Mouse (Mus musculus) left cerebral cortex, postnatal 14 days (tissue): ENCODE measurements around the gene Mrgprg. TPM values are rescaled to one million over a fixed set of nuclear protein-coding genes. Genes with fewer than 3 reads are reported as not detected.

ENCODE experiments used
- DNase-seq, 2 experiments: peaks; one replicate each; pipeline ENCODE4 v3.0.0; 2021 to 2022; ENCODE audit warnings: low spot score in 2 of 2, mixed read lengths in 1 of 2
- intact Hi-C: fragments of 180-260 bp; cut with DNase I; formaldehyde crosslinking; loops from one replicate; pipeline ENCODE4 v1.15.1; 2025
- total RNA-seq, 2 experiments: library from RNA; stranded (reverse); gene quantifications; 2 replicates each; pipeline ENCODE4 v1.2.3; 2021

Mrgprg gene
- total RNA-seq, 2 experiments from 2014 or later: not detected

DNA sequence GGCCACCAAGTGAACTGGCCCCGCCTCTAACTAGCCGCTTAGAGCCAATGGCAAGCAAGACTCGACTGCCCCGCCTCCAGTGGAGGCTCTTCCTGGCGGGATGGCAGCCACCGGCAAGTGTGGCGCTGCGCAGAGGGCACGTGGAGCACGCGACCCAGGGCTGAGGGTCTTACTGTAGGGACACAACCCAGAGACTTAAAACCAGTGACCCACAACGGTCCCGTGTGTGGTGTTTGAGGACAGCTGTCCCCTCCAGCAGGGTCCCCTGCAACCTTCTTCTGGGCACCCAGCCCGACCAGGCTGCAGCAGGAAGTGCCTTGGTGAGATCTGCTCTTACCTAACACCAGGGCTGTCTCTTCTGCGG, 9.8 kb downstream of the Mrgprg start:
- DNase-seq: peak; percentile 61 to 72
- intact Hi-C loops: loop anchor here (10.0 kb wide), 1 partner anchor 282 kb away; the partner anchor contains the start of gene Slc22a18

GRCm38 (mm10) chr7:143756125-143757026, 10.4 kb downstream of the Mrgprg start, which contains the start of gene Osbpl5:
Gene Osbpl5, minus strand, starts transcription at chr7:143756985.
- peak; percentile 17 to 69 for DNase-seq
- intact Hi-C loops: loop anchor here (10.0 kb wide), 1 partner anchor 282 kb away; the partner anchor contains the start of gene Slc22a18

DNA sequence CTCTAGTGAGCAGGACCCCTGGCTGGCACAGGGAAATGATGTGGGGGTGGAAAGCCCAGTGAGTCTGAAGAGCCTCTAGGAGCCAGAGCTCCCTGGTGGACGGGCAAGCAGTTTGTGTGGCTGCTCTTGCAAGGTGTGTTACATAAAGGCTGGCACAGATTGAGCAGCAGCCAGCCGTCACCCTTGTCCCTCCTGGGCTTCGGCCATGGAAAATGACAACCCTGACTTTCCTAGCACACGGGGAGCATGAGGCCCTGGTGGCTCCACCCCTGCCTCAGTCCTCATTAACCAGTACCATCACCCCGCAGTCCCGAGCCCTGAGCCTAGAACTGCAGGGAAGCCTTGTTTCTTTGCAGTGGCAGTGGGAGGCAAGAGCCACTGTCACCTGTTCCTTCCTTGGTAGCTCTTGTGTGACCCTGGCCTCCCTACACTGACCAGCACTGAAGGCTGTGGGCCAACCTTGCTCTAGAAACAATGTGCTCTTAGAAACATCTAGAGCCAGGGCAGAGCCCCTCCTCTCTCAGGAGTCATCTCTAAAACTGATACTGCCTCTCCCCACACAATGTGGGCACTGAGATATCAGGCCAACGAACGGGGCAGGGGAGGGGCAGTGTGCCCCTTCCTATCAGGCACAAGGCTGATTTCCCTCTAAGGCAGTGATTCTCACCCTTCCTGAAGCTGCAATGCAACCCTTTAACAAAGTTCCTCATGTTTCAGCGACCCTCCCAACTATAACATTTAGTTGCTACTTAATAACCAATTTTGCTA, 11.3 kb downstream of the Mrgprg start:
- no peak for DNase-seq
- intact Hi-C loops: loop anchor here (10.0 kb wide), 1 partner anchor 281 kb away; the partner anchor contains the start of gene Slc22a18

DNA sequence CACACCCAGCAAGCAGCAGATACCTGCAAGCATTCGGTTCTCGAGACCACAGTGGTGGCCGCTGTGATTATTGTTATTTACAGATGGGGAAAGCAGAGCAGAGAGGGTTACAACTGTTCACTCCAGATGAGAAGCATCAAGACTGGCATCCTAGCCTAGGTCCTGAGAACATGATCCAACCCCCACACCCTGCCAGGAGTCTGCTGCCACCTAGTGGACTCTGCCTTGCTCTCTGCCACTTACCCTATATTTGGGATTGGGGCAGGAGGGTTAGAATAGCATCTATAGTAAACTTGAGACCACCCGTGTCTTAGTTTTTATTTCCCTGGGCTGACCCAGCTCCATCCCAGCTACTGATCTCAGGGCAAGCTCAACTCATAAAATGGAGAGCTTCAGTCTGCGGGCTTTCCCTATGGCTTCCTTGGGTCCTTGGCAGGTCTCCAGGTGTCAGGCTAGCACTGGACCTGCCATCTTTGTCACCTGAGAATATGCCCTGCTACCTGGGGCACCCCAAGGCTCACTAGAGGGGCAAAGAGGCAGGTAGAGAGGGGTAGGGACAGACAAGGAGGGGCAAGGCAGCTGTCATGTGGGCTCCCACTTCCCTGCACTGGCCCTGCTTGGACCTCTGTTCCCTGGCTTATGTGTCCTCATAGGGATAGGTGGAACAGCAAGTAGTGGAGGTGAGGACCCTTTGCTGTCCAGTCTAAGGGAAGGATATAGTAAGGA, 12.6 kb downstream of the Mrgprg start:
- DNase-seq: peak; percentile 48 to 56
- intact Hi-C loops: loop anchor here (10.0 kb wide), 1 partner anchor 279 kb away; the partner anchor contains the start of gene Slc22a18

GRCm38 (mm10) chr7:143752606-143753005, 14.2 kb downstream of the Mrgprg start:
- intact Hi-C loops: loop anchor here (10.0 kb wide), 1 partner anchor 278 kb away; the partner anchor contains the start of gene Slc22a18
- DNase-seq: no peak

GRCm38 (mm10) chr7:143752056-143752455, 14.7 kb downstream of the Mrgprg start:
- intact Hi-C loops: loop anchor here (10.0 kb wide), 1 partner anchor 277 kb away; the partner anchor contains the start of gene Slc22a18

DNA sequence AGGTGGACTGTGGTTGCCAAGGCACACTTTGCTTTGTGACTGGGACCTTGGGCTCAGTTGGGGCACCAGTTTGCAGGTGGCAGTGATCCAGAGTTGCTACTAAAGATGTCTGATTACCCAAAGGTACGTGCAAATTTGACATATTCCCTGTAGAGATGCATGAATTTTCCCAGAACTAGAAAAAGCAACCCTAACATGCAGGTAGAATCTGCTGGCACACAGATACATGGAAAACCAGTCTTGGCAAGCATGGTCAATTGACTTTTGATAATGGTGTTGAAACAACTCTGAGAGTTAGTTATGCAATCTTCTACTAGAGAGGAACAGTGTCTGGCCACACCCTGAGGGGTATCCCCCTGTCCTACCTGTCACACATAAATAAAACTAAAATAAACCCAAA, 15.4 kb downstream of the Mrgprg start:
- DNase-seq: no peak
- intact Hi-C loops: loop anchor here (10.0 kb wide), 1 partner anchor 277 kb away; the partner anchor contains the start of gene Slc22a18

More at GRCm38 (mm10) chr7:143752056-143752455, 14.7 kb downstream of the Mrgprg start:
- no peak for DNase-seq

DNA sequence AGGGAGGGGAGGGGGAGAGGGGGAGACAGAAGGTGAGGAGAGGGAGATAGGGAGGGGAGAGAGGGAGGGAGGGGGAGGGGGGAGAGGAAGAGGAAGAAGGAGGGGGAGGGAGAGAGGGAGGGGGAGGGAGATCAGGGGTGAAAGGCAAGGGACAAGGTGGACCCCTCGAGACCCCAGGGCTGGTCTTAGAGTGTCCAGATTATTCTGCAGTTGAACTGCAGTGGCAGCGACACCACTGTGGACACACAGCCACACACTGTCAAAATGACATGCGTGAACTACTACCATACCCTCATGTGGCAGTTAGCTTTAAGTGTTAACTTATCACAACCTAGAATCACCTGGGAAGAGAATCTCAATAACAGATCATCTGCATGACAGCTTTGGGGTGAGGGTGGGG, 17.7 kb downstream of the Mrgprg start:
- no peak for DNase-seq
- intact Hi-C loops: loop anchor here (2.0 to 10.0 kb wide), 2 partner anchors 42 to 594 kb away; no protein-coding TSS in a partner anchor

GRCm38 (mm10) chr7:143748041-143748868, 18.5 kb downstream of the Mrgprg start:
- DNase-seq: peak; percentile 91 to 96
- intact Hi-C loops: loop anchor here (2.0 to 10.0 kb wide), 2 partner anchors 41 to 593 kb away; no protein-coding TSS in a partner anchor

- DNase-seq: no peak
- intact Hi-C loops: loop anchor here (10.0 kb wide), 1 partner anchor 586 kb away; no protein-coding TSS in a partner anchor
Measured at GRCm38 (mm10) chr7:143740653-143741052, 26.1 kb downstream of the Mrgprg start.

DNA sequence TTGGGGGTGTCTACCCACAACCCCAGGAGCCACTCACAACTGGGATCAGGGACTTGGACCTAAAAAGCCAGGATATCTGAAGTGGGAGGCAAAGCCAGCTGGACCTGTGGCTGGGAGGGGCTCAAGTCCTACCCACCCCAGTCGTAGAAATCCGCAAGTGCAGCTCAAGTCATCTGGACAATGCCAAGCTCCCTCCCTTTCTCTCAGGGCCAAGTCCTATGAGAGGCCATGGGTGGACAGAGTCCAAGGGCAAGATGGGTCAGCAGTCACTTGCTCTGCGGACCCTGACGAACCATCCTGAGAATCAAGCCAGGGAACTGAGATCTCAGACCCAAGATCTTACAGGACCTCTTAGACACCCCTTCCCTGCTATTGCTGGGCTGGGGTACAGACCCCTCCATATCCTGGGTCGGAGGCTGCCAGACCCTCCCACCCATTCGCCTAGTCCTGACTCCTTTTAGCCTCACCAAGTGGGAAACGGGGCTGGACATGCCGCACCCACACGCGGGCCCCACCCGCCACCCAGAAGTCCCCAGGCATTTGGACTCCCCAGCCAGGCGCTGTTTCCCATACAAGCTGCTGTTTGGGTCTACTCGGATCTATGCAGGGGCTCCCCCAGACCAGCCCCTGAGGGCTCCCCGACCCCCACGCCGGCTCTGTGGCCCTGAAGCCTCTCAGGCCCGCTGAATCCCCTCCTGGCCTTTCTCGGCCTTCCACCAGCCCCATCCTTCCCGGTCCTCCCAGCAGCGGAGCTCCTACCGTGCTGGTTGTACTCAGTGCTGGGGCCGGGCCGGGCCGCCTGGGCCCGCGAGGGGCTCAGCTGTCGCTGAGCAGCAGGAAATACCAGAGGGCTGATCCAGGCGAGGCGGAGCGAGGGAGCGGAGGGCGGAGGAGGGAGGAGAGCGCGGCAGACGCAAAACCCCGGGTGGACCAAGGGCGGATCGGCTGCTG, 27.0 kb downstream of the Mrgprg start:
- DNase-seq: peak; percentile 78 to 82
- intact Hi-C loops: loop anchor here (10.0 kb wide), 1 partner anchor 585 kb away; no protein-coding TSS in a partner anchor

DNA sequence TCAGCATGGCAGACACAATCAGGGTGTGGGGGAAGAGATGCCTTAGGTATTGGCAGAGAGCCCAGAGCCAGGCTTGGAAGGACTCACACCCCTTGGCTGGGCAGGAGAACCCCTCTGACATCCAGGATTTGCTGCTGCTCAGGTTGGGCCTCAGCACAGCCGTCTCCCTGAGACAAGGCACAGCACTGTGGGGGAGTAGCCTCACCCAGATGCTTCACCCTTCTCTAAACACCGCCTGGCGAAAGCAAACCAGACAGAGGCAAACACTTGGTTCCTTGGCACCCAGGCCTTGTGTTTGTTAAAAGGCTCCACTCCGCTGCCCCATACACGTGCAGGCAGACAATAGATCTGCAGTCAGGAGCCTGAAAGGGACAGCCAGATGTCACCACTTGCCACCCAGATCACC, 28.2 kb downstream of the Mrgprg start:
- intact Hi-C loops: no loop called here
- no peak for DNase-seq

- DNase-seq: no peak
- intact Hi-C loops: no loop called here
Measured at GRCm38 (mm10) chr7:143738194-143738593, 28.6 kb downstream of the Mrgprg start.

GRCm38 (mm10) chr7:143733746-143734145, 33.0 kb downstream of the Mrgprg start:
- intact Hi-C loops: no loop called here
- no peak for DNase-seq

- no peak for DNase-seq
- intact Hi-C loops: no loop called here
Measured at GRCm38 (mm10) chr7:143729886-143730285, 36.9 kb downstream of the Mrgprg start.

GRCm38 (mm10) chr7:143726396-143726795, 40.4 kb downstream of the Mrgprg start:
- no peak for DNase-seq
- intact Hi-C loops: no loop called here

DNA sequence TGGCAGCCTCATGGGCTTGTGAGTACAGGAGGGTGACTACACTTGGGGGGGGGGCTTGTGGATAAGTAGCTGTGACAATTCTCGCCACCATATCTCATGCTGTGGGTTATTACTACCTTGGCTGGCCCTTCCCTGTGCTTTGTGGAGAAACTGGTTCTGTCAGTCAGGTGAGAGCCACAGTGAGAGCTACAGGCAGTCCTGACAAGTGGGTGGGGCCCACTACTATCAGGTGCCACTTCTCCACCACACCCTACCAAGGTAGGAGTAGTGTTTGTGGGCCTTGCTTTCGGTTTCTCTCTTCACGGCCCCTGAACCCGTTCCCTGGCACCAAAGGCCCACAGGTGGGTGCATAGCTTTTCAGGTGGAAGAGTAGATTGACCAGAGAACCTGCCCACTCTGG, 43.0 kb downstream of the Mrgprg start:
- DNase-seq: no peak
- intact Hi-C loops: no loop called here
